Mouse (Mus musculus): ENCODE measurements at regions not wholly inside any gene's neighbourhood (a gene's known extent, or its start where the extent isn't known, plus 50 kb on each side); places are given as distances from the start of the nearest gene placed in this dataset.

DNA sequence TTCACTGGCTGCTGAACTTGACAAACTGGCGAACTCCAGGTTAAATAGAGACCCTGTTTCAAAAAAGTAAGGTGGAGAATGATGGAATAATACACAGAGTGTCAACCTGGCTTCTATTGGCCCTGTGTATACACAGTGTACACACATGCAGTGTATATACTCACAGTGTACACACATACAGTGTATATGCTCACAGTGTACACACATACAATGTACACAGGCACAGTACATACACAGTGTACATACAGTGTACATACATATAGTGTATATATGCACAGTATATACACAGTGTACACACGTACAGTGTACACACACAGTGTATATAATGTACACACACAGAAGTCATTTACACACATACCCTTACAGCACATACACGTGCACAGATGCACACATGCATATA, 52.4 kb upstream of the Aldh1b1 start:
- no peak for ATAC-seq (replicated peaks; ENCODE audit: poor library complexity, severe bottlenecking)

DNA sequence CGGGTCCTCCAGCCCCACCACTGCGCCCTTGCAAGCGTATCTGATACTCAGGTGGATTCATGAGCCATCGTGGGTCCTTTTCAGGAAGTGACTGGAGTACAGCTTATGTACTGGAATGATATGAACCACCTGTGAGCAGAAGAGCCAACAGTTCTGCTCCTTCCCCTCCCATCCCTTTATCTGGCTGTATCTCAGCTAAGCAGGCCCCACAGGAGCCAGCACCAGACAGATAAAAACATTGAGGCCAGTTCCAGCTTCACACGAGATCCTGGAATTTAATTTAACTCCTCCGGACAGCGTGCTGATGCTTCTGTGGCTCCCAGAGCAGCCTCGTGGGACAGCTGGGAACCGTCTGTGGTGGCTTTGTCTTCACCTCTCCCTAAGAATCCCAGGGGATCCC, 53.1 kb upstream of the Aldh1b1 start:
- no peak for ATAC-seq (replicated peaks; ENCODE audit: poor library complexity, severe bottlenecking)

DNA sequence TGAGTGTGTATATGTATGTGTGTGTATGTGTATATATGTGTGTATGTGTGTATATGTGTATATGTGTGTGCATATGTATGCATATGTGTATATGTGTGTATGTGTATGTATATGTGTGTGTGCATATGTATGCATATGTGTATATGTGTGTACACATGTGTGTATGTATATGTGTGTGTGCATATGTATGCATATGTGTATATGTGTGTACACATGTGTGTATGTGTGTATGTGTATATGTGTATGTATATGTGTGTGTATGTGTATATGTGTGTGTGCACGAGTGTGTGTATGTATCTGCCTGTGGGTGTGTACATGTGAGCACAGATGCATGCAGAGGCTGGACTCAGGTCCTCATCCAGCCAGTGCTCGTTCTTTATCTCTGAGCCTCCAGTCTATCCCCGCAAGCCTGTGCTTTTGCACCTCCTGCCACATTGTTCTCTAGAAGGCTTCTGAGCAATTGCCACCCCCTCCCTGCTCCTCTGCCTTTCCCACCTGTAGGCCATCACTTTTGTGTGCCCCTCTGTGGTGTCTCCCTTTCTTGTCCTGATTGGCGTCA, 53.9 kb upstream of the Aldh1b1 start:
- ATAC-seq (replicated peaks; ENCODE audit: poor library complexity, severe bottlenecking), result no peak

DNA sequence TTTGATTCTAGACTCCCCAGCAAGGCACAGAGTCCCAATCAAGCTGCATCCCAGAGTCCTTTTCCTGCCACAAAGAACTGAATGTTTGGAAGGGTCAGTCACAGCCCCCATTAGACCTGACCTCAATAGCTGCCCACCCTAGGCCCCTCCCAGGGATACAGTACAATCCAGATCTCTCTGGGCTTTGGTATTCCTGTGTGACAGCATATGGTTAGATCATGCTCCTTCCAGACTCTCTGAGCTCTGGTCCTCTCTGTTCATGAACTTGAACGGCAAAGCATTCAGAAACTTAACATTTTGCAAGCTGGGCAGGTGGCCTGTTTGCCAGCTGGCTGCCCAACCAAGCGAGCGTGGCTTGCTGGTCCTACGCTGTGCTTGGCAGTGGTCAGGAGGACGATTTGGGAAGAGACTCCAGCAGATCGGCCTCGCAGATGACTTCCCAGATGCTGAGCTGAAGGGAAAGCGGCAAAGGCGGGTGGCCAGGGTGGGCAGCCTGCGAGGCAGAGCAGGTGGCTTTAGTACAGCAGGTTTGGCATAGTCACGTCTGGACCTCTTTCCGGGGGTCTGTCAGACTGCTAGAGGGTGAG, 58.0 kb upstream of the Aldh1b1 start:
- no peak for ATAC-seq (replicated peaks; ENCODE audit: poor library complexity, severe bottlenecking)

DNA sequence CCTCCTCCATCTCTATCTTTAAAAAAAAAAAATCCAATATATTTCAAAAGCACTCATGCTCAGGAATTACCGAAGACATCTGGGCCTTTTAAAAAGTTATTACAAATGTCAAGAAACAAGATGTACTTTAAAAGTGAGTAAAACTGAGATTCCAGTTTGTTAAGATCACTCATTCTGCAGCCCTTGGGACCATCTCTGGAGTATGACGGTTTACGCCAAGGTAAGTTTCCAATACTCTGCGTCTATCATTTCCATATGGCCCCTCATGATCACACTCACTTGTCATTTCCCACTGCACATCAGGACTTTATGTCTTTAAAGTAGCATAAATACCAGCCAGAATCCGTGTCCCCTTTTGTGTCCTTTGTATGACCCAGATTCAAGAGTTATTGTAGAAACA, 58.5 kb upstream of the Aldh1b1 start:
- ATAC-seq (replicated peaks; ENCODE audit: poor library complexity, severe bottlenecking), result no peak

DNA sequence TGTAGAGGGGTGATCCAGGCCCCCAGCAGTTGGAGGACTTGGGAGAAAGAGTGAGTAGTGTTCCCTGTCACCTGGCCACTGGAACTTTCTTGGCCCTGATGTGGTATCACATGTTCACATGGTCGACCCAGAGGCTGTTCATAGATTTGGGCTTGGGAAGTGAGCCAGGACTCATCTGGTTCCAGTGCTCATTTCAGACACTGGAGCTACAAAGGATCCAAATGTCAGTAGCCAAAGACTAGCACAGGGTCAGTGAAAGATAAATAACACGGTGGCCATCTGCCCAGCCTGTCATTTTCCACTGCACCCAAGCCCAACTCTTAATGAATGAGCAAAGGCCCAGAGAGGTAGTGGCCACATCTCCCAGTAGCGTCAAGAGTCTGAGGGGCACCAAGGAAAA, 59.1 kb upstream of the Aldh1b1 start:
- no peak for ATAC-seq (replicated peaks; ENCODE audit: poor library complexity, severe bottlenecking)

DNA sequence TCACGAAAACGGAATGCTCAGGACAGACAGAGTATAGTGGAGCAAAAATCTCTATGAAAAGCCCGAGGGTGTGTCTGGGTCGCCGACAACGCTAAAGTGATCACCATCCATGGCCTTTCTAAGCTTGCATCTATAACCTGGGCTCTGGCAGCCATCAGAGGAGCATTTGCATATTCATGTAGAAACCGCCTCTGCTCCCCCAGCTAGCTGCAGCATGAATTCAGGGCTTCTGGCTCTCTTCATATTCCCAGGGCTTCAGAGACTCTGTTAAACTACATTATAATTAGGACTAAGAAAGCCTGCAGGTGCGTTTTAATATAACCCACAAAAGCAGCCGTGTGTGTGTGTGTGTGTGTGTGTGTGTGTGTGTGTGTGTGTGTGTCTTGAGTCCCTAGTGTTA, 59.7 kb upstream of the Aldh1b1 start:
- ATAC-seq (replicated peaks; ENCODE audit: poor library complexity, severe bottlenecking), result no peak

DNA sequence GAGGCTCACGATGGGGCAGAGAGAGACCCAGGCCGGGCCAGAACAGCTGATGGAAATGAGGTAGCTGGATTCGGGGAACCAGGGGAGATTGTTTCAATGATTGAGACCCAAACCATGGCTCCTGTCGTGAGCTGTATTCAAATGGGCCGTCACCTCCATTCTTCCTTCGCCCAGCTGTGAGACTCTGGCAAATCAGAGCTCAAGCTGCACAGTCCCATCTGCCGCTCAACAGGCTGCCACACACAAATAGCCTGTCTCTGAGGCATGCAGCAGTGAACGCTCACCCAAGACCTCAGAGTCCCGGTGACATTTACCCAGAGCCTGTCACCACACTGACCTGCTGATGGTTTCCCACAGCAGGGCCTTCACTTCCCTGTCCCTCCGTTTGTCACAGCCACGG, 60.1 kb upstream of the Aldh1b1 start:
- ATAC-seq (replicated peaks; ENCODE audit: poor library complexity, severe bottlenecking), result no peak

DNA sequence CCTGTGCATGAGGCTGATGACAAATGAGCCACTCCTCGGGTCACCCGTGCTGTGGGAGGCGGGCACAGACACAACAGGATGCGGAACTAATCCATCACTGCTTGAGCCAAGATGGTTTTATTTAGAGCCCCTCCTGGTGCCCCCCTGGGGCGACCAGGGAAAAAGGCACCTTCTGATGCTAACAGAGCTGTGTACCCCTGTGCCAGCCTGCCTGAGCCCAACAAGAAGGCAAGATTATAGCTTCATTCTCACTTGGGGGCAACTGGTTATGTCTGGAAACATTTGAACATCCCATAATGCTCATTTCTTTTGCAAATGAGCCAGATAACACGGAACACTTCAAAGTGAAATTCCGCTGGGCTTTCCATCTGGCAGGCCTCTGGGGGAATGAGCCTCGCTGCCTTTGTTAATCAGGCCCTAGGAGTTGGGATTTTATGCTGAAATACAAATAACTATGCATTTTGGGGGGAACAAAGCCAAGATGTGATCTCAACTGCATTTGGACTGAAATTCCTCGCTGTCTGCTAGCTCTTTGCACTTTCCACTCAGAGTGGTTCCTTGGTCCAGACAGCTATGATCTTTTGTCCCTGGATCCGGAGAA, 62.5 kb upstream of the Aldh1b1 start:
- ATAC-seq (replicated peaks; ENCODE audit: poor library complexity, severe bottlenecking), result no peak

DNA sequence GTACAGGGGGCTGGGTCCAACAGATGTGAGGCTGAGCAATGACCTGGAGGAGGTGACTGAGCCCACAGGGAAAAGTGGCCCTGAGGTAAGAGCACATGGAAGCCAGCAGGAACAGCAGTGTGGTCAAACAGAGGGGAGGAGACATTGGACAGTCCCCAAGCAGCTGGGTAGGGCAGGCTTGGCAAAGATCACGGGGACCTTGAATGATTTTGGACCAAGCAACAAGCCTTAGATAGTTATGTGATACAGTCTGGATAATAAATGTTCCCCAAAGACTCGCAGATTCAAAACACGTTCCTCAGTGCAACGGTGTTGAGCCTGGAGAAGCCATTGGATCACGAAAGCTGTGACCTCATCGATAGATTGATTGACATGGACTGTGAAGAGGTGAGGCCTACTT, 64.8 kb upstream of the Aldh1b1 start:
- no peak for ATAC-seq (replicated peaks; ENCODE audit: poor library complexity, severe bottlenecking)

DNA sequence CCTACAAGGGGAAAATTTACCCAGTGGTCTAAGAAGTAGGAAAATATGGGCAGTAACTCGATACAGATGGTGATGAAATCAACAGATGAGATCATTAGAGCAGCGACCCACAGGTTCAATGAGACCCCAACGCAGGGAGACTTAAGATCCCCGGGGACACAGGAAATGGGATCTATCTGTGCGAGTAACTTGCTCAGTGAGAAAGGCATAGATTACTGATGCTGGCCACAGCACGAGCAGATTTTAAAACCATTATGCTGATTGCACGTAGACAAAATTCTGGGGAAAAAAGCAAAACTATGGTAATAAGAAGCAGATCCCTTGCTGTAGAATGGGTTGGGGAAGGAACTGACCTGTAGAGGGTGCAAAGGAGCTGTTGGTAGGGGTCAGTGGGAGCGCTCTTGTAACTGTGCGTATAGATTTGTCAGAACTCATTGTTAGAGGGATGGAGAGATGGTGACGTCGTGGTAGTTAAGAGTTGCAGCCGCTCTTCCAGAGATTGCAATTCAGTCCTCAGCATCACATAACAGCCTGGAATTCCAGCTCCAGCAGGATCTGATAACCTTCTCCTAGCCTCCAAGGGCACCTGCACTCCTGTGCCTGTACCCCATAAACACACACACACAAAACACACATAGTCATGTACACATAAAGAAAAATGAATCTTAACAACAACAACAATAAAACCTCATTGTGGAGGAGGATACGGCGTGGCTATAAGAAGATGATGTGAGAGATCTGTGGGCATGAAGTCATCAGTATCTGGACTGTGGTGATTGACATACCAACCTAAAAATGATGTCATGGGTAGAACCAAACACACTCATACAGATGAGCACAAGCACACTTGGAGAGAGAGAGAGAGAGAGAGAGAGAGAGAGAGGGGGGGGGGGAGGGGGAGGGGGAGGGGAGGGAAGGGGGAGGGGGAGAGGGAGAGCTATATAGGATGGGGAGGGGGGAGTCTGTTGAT, 67.7 kb upstream of the Aldh1b1 start:
- ATAC-seq (replicated peaks; ENCODE audit: poor library complexity, severe bottlenecking), result 0 out of 2 replicates have a peak, but pooled peaks have one; percentile 22

DNA sequence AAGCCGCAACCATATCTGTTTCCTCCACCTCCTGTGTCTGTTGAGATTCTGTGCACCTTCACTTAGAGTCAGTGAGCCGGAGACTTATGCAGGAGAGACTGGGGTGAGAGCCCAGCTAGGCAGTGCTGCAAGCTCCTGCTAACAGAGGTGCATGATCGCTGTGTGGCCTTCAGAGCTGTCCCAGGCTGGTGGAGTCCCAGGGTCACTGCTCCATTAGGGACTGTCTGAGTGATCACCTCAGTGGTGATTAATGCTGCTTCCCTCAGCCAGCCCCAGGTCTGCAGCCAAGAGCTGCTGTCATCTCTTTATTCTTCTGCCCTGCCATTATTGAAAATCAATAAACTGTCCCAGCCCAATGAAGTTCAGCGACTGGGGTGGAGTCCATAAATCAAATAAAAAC, 69.0 kb upstream of the Aldh1b1 start:
- ATAC-seq (replicated peaks; ENCODE audit: poor library complexity, severe bottlenecking), result no peak

DNA sequence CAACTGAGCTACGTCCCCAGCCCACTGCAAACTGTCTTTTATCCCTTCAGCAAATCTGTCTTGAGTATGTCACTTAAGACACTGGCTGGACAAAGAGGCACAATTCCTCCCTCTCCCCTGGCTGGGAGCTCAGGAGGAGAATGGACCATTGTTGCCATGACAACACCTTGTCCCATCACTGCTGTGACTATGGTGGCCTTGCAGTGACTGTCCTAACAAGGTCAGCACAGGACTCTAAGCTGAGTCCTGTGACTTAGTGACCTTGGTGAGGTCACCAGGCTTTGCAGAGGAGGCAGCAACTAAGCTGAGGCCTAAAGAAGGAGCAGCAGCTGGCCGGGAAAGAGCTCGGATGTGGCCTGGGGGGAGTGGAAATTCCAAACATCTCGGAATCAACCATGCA, 70.0 kb upstream of the Aldh1b1 start:
- ATAC-seq (replicated peaks; ENCODE audit: poor library complexity, severe bottlenecking), result no peak

DNA sequence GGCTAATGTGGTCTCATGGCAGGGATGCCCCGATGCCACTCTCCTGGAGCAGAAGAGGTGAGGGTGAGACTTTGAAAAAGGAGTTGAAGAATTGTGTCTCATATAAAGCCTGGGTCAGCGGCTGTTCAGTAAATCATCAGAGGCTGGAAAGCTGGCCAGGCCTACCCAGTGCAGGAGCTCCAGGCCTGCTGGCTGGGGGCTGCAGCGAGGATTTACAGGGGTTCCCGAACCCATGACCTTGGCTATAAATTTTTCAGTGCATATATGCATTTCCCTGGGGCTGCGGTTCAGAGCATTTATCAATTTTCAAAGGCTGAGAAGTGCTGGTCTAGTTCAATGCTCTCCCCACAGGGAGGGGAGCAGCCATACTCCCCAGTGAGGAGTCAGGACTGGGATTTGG, 70.9 kb upstream of the Aldh1b1 start:
- ATAC-seq (replicated peaks; ENCODE audit: poor library complexity, severe bottlenecking), result no peak

DNA sequence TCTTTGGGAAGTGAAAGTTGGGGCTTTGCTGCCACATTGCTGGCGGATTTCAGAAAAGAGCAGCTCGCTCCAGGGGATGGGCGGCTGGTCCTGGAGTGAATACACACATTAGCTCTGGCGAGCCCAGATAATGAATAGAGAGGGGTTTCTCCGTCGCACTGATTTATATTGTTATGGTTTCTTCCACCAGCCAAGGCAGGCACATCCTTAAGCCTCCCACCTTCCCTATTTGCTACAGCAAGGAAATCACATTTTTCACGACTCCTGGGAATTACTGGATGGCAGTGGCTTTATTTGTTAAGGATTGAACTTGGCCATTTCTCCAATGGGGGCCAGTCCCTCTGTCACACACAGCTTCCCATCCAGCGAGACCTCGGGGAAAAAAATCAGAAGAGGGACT, 71.3 kb upstream of the Aldh1b1 start:
- ATAC-seq (replicated peaks; ENCODE audit: poor library complexity, severe bottlenecking), result no peak

DNA sequence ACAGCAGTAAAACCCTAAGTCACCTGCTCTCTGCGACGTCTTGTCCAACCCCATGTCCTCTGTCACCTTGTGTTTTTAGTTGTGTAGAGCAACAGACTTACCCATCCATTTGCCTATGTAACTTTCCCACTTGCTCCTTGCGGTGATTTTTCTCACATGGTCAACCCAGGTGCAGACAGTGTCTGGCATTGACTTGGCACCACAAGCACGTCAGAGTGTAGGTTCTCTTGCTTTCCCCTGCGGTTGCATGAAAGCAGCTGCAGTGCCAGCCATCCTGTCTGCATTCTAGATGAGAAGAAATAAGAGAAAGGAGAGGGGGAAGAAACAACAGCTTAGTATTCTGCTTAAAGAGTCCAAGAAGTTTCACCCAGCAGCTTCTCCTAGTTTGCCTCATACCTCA, 72.0 kb upstream of the Aldh1b1 start:
- no peak for ATAC-seq (replicated peaks; ENCODE audit: poor library complexity, severe bottlenecking)

DNA sequence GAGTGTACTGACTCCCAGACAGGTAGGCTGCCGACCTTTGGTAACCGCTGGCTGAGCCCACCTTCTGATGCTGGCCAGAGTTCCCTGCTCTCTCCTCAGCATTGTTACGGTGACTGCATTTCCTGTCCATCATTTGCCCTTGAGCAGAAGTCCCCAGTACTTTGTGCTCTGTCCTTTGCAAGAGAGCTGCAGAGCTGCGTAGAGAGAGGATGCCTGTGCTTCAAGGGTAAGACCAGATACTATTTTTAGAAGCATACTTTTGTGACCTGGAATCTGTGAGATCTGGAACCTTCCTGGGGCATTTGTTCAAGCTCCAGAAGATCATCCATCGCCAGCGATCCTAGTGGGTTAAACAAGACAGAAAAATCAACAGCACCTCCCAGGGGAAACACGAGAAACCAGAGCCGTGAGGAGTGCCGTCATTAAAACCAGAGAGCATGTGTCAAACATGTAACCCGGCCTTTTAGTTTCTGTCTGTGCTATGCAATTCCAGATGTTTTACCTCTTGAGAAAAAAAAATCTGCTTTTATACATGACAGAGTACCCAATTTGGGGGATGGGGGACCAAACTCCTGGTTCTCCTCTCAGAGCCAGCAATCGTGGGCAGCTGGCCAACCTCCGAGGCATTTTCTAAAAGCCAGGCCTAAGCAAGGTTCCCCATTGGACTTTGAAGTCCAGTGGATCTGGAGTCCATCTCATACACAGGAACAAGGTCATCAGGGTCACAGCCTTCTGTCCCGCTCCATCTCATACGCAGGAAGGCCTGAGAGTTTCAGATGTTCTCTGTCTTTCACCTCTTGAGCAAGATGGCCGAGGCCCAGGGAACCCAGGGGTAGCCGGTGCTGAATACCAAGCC, 73.5 kb upstream of the Aldh1b1 start:
- ATAC-seq (replicated peaks; ENCODE audit: poor library complexity, severe bottlenecking), result no peak

DNA sequence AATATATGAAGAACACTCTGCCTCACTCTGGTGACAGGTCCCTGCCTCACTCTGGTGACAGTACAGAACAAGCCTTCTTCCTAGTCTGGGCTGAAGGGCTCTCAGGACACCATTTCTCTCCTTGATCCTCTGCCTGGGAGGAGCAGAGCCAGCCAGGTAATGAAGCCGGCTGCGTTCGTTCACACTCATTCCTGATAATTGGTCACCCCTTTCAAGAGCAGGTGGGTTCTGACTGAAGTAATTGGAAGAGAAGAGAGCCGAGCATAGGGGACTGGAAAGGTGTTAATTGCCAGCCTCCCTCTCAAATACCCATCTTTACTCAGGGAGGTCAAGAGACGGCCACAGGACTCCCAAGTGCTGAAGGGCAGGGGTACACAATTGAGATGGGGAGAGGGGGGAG, 78.5 kb upstream of the Aldh1b1 start:
- ATAC-seq (replicated peaks; ENCODE audit: poor library complexity, severe bottlenecking), result no peak

DNA sequence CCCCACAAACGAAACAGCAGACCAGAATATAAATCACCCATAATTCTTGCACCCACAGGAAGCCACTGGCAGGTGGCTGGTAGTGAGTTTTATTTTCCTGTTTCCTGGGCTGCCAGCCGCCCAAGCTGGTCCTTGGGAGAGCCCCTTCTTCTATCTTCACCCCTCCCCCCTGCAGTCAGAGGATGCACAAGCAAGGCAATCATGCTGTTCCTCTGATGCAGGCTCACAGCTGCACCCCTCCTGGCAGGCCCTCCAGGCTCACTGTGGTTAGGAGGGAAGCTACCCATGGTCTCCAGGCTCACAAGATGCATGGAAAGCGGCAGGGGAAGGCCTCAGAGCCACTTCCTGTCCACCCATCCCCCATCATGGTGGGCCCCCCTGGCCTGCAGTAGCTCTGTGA, 79.3 kb upstream of the Aldh1b1 start:
- ATAC-seq (replicated peaks; ENCODE audit: poor library complexity, severe bottlenecking), result peak; percentile 74

DNA sequence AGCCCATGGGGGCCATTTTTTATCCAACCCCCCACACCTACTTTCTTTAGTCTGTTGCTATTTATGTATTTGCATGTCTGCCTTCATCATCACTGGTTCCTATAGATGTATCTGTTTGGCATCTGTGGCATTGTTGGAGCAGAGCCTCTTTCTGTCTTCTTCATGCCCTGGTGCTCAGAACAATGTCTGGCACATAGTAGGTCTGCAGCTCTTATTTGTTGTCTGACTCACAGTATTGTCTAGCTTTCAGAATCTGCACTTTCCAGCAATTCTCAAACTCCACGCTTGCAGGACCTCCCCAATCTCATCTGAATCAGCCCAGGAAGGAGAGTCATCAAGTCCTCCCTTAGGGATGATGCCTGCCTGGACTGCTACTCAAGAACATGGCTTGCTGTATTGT, 82.9 kb upstream of the Aldh1b1 start:
- no peak for ATAC-seq (replicated peaks; ENCODE audit: poor library complexity, severe bottlenecking)

Measured in granulocyte monocyte progenitor cell, adult 5-6 weeks (primary cell).